ENCODE assay signal across 8 mouse cellular contexts in the genomic region with DNA sequence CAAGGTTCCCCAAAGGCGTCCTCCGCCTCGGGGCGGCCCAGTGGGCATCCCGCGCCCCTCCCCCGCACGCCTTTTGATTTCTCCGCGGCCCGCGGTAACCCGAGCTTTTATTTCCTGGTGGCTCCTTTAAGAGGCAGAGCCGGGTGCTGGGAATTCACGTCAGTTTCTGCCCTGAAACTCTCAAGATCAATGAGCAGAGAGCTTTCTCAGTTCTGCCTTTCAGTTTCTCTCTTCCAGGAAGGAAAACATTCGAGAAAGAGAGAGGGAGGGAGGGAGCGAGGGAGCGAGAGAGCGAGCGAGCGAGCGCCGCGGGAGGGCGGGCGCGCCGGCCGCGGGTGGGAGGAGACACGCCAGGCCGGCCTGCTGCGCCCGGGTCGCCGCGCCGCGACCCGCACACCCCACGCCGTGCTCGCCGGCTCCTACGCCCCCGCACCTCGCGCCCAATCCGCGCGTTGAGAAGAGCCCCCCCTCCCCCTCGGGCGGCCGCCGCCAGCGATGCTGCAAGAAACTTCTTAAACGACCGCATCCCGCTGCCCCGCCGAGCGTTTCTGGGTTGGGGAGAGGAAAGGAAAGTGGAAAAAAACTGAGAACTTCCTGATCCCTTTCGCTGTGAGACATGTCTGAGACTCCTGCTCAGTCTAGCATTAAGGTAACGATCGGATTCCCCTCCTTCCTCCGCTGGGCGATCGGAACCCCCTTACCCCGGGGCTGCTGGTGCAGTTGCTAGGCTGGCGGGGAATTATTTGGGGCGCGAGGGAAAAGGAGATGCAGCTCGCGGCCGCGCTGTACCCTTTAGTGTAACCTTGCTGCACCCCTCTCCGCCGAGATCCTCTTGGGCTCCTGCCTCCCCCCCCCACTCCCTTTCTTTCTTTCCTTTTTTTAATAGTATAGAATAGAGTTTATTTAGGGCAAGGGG. TPM values are rescaled to one million over a fixed set of nuclear protein-coding genes. Genes with fewer than 3 reads are reported as not detected.
A peak's percentile ranks its signal among the peaks of the same experiment; 100 is the strongest.
DNase-seq lines count a peak whose midpoint lies in the region; ATAC-seq and TF ChIP-seq lines count a peak whose summit lies in the region.

A gene (plus strand): TSS at position 211 of the 916 bp plus-strand sequence.

- WGBS in lung, postnatal 0 days: under 1% methylated on average over 62 of the region's 78 CpGs

- H3K9me3 ChIP-seq in lung, postnatal 0 days (ENCODE audit: low read length): no peaks in the 10 kb centered on the region

- peak within 1 kb of the TSS; percentile 100 for H3K27ac ChIP-seq in lung, postnatal 0 days (ENCODE audit: low read length)

- peak within 1 kb of the TSS; percentile 96 for H3K9ac ChIP-seq in lung, postnatal 0 days (replicated peaks; ENCODE audit: low read depth)

- H3K36me3 ChIP-seq in lung, postnatal 0 days (ENCODE audit: insufficient read depth, low read length): no peaks in the 10 kb centered on the region

- TF ChIP-seq EP300 in lung, postnatal 0 days (IDR thresholded peaks at IDR 0.05): peak; percentile 47; the same call in 1 of the 2 replicates

- H3K4me2 ChIP-seq in lung, postnatal 0 days (replicated peaks; ENCODE audit: low read depth, low read length): peak within 1 kb of the TSS; percentile 82

- H3K4me3 ChIP-seq in lung, postnatal 0 days (ENCODE audit: low read depth, low read length): peak within 1 kb of the TSS; percentile 87

- no peak for TF ChIP-seq CTCF in lung, postnatal 0 days (IDR thresholded peaks at IDR 0.05)

- peak; percentile 93 for DNase-seq in Muller cell, postnatal 12 days (ENCODE audit: inconsistent ontology term)
- DNase-seq in cerebellum, adult 8-10 months: peak; percentile 66
- DNase-seq in forelimb bud, embryonic 11.5 days (ENCODE audit: low read depth, low spot score): peak; percentile 84
- DNase-seq in heart, postnatal 4 days: peak; percentile 85
- peak; percentile 75 to 82 for DNase-seq in layer of hippocampus, postnatal 10 days (ENCODE audit: low spot score in 2 of 2)
- peak; percentile 97 for DNase-seq in lung, postnatal 0 days (ENCODE audit: low spot score)
- DNase-seq in ovary, postnatal 36 days (ENCODE audit: low spot score): peak; percentile 80
- DNase-seq in thymus, postnatal 14 days: peak; percentile 79

- H3K27me3 ChIP-seq in lung, postnatal 0 days (replicated peaks; ENCODE audit: insufficient read depth, low read length): no peaks in the 10 kb centered on the region

- H3K4me1 ChIP-seq in lung, postnatal 0 days (ENCODE audit: insufficient read depth, low read depth, low read length): peaks cover 27% of the 10 kb centered on the region; the same call in 1 of the 2 replicates

- ATAC-seq in lung, postnatal 0 days: peak; percentile 78

RNA-seq across cellular contexts. Expression of the gene that starts here (rescaled TPM):
- 10 to 100 TPM; 28.9 to 32.0 TPM for total RNA-seq in heart, postnatal 4 days (2021)
- 10 to 100 TPM; 12.0 to 13.8 TPM for total RNA-seq in layer of hippocampus, postnatal 10 days (2021)
- 5.5 and 6.2 TPM in 2 replicates for polyA plus RNA-seq in lung, postnatal 0 days (2015; fragmentation: Nextera tagmentation; extraction: Ambion mirVana)

Comparison
In these comparisons a context has a peak if more than half of its experiments do, and no peak if none do; other contexts are left out.
1. Peak in every context shown above with its lines: DNase-seq, ATAC-seq, H3K4me3 ChIP-seq and H3K27ac ChIP-seq.